Mouse (Mus musculus): ENCODE results near the gene Lrrfip2. TPM values are rescaled to one million over a fixed set of nuclear protein-coding genes. Genes with fewer than 3 reads are reported as not detected.
A peak's percentile ranks its signal among the peaks of the same experiment; 100 is the strongest.

Lrrfip2 gene
- total RNA-seq, 1 experiment from 2014 or later: 97.4 TPM

DNA sequence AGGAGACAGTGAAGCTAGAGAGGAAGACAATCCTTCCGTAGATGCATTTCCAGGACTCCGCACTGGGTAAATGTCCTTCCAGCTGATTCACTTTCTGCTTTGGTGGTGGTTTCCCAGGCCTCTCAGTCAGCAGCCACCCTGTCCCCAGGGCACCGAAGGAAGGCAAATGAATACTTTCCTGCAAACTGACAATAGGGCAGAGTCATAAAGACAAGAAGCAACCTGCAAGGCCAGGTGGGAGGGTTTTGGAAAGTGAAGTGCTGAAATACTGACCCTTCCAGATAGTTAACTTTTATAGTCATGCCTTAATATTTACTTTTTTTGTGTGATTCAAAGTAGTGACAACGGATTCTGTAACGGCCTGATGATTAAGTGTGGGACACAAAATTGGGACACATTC lies 13.5 kb upstream of the Lrrfip2 start:
- no peak for ATAC-seq (ENCODE audit: extremely low read depth, insufficient number of reproducible peaks, low FRiP score, poor library complexity, severe bottlenecking)

DNA sequence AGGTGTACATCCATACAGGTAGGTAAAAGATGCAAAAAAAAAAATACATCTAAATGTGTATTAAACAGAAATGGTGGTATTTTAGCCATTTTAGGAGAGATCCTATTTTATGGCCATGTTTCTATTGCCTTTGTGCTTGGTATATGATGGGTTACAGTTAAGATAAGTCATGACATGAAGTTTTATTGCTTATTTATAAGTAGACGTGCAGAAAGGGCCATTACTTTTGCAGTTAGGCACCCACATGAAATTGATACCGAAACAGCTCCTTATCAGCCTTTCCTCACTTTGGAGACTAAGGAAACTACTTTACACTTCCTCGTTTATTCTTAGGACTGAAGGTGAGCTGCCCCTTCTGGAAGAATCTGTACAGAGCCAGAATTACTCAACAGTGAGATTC lies 9.5 kb upstream of the Lrrfip2 start:
- ATAC-seq (ENCODE audit: extremely low read depth, insufficient number of reproducible peaks, low FRiP score, poor library complexity, severe bottlenecking): no peak

DNA sequence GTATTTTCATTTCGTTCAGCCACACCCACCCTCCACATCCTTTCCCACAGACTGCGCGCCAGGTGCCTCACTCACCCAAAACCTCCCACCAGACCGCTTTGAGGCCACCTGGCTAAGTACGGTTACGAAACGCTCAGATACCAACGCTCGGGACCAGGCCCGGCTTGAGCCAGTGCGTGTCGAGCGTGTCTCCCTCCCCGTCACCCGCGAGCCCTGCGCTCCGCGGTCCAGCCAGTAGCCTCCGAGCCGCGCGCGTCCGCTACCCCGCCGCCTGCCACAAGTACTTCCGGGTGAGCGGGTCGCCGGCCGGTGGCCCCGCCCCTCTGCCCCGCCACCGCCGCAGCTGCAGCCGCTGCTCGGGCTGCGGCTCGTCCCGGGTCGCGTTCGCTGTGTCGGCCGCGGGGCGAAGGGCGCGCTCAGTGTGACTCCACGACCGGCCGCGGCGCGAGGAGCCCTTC lies 431 bp downstream of the Lrrfip2 start:
- ATAC-seq (ENCODE audit: extremely low read depth, insufficient number of reproducible peaks, low FRiP score, poor library complexity, severe bottlenecking): peak; percentile 86

DNA sequence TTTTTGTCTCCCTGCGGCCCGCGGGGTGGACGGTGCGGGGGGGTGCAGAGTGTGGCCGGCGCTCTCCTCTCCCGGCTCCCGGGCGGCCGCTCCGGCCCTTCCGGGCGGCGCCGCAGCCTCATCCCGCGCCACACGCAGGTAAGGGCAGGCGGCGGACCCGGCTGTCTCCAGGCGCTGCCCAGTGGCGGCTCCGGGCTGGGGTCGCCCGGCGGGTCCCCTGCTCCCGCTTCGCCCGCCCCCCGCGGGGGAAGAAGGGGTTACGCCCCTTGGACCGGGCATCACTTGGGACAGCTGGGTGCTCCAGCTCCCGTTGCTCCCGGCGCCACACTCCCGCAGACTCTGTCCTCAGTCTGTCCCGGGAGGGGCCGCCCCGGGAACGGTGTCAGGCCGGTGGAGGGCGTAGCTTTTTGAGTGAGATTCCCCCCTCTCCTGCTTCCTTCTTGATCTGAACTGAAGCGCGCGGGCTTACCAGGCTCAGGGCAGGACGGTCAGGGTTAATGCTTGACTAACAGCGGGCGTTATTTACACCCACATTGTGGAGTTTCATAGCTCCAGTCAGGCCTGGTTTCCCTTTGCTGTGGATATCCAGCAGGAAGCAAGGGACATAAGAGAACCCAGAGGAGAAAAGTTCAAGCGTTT lies 979 bp downstream of the Lrrfip2 start:
- ATAC-seq (ENCODE audit: extremely low read depth, insufficient number of reproducible peaks, low FRiP score, poor library complexity, severe bottlenecking): 0 out of 2 replicates have a peak, but pooled peaks have one; percentile 19

DNA sequence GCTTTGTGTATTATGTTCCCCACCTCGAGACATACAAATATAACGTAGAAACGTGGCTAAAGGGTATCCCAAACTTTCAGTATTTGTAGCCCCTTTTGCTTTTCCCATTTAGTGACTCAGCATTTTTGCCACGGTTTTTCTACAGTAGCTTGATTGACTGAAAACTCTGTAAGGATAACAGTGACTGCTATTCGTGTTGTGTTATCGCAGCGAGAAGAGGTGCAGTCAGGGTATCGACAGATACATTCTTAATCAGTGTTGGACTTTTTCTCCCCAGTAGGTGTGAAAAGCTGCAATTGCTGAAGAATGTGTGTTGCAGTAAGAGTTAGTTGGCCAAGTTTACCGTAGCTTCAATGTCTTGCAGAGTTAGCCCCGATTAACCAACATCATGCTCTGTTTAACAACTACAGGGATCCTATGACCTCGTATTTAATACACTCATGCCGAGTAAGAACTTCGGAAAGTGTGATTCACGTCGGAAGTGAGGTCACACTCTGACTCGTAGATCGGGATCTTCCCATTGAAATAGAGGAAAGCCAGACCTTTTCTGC lies 1.6 kb downstream of the Lrrfip2 start:
- ATAC-seq (ENCODE audit: extremely low read depth, insufficient number of reproducible peaks, low FRiP score, poor library complexity, severe bottlenecking): no peak

DNA sequence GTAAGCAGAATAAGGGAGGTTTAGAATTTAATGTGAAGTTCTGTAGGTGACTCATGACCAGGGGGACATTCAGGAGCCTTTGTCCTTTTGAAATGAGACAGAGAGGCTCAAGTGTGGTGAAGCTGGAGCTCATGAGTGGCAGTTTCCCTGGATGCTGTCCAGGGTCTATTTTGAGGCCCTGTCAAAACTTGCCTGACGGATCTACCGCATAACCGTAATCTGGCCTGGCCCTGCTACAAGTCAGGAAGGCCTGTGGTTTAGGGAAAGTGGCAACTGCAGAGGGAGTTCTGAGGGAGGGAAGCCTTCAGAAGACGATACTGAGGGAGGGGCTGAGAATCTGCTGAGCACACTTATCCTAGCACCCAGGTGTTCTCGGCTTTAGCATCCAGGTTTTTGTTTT lies 5.1 kb downstream of the Lrrfip2 start:
- no peak for ATAC-seq (ENCODE audit: extremely low read depth, insufficient number of reproducible peaks, low FRiP score, poor library complexity, severe bottlenecking)

DNA sequence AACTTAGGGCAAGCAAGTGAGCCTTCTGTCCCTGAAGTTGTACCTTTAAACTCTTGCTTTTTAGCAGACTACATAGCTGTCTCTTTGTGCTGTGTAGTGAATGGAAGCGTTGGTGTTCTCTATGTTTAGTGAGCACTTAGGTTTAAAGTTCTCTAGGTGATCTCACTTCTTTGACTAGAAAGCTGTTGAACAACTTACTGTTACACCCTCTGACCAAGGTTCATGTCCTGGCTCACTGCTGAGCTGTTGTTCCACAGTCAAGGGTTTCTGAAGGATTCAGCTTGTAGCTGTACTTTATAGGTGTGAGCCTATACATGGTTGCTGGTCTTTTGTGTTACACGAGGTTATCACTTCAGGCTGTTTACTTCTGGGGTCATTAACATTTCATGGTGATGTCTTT lies 5.9 kb downstream of the Lrrfip2 start:
- ATAC-seq (ENCODE audit: extremely low read depth, insufficient number of reproducible peaks, low FRiP score, poor library complexity, severe bottlenecking): no peak

GRCm38 (mm10) chr9:111124440-111124839 lies 7.0 kb downstream of the Lrrfip2 start:
- ATAC-seq (ENCODE audit: extremely low read depth, insufficient number of reproducible peaks, low FRiP score, poor library complexity, severe bottlenecking): no peak

DNA sequence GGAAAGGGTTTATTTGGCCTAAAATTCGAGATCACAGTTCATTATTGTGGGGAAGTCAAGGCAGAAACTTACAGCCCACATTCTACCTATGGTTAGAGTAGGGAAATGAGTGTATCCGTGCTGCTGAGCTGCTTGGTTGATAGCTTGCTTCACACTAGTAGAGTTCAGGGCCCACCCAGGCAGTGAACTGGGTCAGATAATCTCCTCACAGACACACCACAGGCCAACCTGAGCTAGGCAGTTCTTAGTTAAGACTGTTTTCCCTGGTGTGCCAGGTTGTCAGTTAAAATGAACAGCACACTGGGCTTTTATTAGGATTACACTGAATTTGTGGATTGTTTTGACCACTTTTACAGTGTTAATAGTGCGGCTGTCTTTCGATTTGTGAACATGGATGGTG lies 9.3 kb downstream of the Lrrfip2 start:
- no peak for ATAC-seq (ENCODE audit: extremely low read depth, insufficient number of reproducible peaks, low FRiP score, poor library complexity, severe bottlenecking)

- no peak for ATAC-seq (ENCODE audit: extremely low read depth, insufficient number of reproducible peaks, low FRiP score, poor library complexity, severe bottlenecking)
Observed at GRCm38 (mm10) chr9:111127749-111128148, 10.4 kb downstream of the Lrrfip2 start.

- no peak for ATAC-seq (ENCODE audit: extremely low read depth, insufficient number of reproducible peaks, low FRiP score, poor library complexity, severe bottlenecking)
Observed at GRCm38 (mm10) chr9:111130126-111130525, 12.7 kb downstream of the Lrrfip2 start.

DNA sequence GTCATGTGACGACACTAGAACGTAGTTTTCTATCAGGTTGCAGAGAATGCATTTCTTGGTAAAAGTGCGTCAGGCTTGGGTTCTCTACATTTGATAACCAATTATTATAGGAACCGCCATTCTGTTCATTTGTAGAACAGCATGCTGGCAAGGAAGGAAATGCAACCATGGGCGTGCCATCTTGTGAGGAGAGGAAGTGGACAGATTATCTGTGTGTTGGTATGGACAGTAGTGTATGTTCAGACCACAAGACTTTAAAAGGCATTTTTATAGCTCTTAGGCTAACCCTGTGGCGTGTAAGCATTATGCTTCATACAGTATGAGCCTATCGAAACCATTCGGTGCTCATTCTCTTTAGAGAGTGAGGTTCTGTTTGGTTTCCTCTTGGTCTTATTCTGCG lies 20.8 kb downstream of the Lrrfip2 start:
- no peak for ATAC-seq (ENCODE audit: extremely low read depth, insufficient number of reproducible peaks, low FRiP score, poor library complexity, severe bottlenecking)

DNA sequence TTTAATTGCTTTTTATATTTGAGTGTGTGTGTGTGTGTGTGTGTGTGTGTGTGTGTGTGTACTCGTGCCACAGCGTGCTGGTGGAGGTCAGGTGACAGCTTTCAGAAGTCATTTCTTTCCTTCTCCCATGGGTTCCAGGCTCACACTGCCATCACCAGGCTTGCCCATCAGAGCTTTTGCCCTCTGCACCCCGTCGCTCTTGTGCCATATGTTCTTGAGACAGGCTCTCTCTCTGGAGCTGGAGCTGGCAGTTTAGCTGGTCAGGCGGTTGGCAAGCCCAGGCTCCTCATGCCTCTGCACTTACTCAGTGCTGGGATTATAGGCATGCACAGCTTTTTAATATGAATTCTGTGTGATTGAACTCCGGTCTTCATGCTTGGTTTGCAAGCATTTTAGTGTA lies 25.3 kb downstream of the Lrrfip2 start:
- ATAC-seq (ENCODE audit: extremely low read depth, insufficient number of reproducible peaks, low FRiP score, poor library complexity, severe bottlenecking): no peak

- peak; percentile 47; the same call in 1 of the 2 replicates for ATAC-seq (ENCODE audit: extremely low read depth, insufficient number of reproducible peaks, low FRiP score, poor library complexity, severe bottlenecking)
Observed at GRCm38 (mm10) chr9:111143387-111143786, 26.0 kb downstream of the Lrrfip2 start.

DNA sequence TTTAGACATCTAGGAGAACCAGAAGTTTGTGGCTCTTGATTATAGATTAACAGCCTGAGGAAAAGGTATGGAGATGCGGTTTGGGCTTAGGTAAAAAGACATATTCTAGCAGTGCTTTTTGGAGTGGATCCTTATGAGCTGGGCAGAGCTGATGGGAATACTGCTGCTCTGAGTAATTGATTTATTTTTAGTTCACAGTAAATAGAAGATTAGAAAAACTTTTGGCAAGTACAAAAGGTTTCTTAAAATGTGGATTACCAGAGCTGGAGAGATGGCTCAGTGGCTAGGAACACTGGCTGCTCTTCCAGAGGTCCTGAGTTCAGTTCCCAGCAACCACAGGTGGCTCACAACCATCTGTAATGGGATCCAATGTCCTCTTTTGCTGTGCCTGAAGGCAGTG lies 27.3 kb downstream of the Lrrfip2 start:
- no peak for ATAC-seq (ENCODE audit: extremely low read depth, insufficient number of reproducible peaks, low FRiP score, poor library complexity, severe bottlenecking)

DNA sequence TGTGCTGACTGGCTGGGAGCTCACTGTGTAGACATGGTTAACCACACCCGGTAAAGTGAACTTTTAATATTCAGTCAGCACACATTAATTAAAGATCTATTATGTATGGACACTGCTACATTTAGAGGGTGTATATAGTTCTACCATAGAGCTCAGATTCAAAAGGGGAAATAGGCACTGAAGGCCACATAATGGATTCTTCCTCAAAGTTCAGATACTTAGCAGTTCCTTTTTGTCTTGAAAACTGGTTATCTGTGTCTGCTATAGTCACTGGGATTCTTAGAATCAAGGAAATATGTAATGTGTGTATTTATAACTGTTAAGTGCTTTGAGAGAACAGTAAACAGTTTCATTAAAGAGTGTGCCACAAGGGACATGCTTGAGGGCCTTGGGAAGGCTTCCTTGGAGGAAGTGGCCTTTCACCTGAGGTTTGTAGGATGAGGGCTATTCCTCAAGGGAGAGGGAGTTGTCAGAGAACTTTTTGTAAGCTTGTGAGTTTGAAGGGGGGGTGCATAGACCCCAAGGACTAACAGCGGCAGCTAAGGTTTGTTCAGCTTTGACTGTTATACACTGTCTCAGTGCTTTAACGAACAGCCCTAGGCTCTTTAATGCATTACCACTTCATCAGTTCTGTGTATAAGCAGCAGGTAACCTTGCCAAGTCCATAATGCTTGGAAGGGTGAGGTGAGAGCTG lies 28.3 kb downstream of the Lrrfip2 start:
- ATAC-seq (ENCODE audit: extremely low read depth, insufficient number of reproducible peaks, low FRiP score, poor library complexity, severe bottlenecking): no peak

- peak; percentile 46; the same call in 1 of the 2 replicates for ATAC-seq (ENCODE audit: extremely low read depth, insufficient number of reproducible peaks, low FRiP score, poor library complexity, severe bottlenecking)
Observed at GRCm38 (mm10) chr9:111146216-111146798, 28.9 kb downstream of the Lrrfip2 start.

DNA sequence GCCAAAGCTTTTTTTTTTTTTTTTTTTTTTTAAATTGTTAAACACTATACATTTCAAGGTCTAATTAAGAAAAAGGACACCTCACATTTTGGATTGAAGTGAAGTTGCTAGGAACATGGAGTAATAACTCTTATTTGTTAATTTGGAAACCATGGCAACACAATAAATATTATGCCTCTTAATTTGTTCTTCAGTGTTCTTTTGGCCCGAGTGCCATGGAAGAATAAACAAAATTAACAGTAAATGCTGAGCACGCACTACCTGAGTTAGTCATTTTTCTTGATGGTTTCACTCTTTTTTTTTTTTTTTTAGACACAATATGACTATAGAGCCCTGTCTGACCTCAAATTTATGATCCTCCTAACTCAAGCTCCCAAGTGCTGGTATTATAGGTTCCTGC lies 30.6 kb downstream of the Lrrfip2 start:
- no peak for ATAC-seq (ENCODE audit: extremely low read depth, insufficient number of reproducible peaks, low FRiP score, poor library complexity, severe bottlenecking)

DNA sequence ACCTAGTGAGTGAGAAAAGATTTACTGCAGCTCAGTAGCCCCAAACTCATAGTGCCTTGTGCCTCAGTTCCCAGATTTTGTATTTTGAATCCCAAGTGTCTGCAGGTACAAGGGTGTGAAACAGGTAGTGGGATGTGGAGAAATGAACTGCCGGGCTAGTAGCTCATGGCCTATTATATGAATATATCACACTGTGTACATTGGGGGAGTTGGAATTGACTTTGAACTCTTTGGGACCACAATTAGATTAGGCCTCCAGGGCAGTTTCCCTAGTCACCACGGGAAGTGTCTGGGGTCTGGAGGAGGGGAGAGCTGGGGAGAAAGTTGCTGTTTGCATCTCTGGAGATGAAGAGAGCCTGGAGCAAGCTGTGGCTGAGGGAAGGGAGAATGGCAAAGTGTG lies 31.0 kb downstream of the Lrrfip2 start:
- no peak for ATAC-seq (ENCODE audit: extremely low read depth, insufficient number of reproducible peaks, low FRiP score, poor library complexity, severe bottlenecking)

Measured in neutrophil, adult 5-6 weeks (primary cell).